Mouse (Mus musculus) myocyte (in vitro differentiated cells): ENCODE data around the gene Rbl2. TPM values are rescaled to one million over a fixed set of nuclear protein-coding genes. Genes with fewer than 3 reads are reported as not detected.

Experiments used
- H3K27me3 ChIP-seq: one replicate; pipeline ENCODE4 v1.6.1; 2011; ENCODE audit not compliant: control insufficient read depth, insufficient read depth, insufficient read length
- H3K36me3 ChIP-seq: one replicate; pipeline ENCODE4 v1.6.1; 2011; ENCODE audit not compliant: control insufficient read depth, insufficient read depth
- H3K4me2 ChIP-seq: one replicate; pipeline ENCODE4 v1.6.1; 2011; ENCODE audit warnings: low read depth, control low read depth
- H3K4me3 ChIP-seq: one replicate; pipeline ENCODE4 v1.5.1; 2011; ENCODE audit warnings: mild to moderate bottlenecking, control low read depth, moderate library complexity
- H3K79me2 ChIP-seq: one replicate; pipeline ENCODE4 v1.6.1; 2011; ENCODE audit not compliant: control insufficient read depth, insufficient read depth
- H3ac ChIP-seq: one replicate; pipeline ENCODE4 v1.6.1; 2011; ENCODE audit not compliant: control insufficient read depth, insufficient read length
- CEBPB ChIP-seq: IDR thresholded peaks from 2 replicates; pipeline ENCODE4 v1.6.1; 2011; ENCODE audit warnings: mild to moderate bottlenecking, moderate library complexity; ENCODE audit not compliant: poor library complexity, insufficient read depth, severe bottlenecking
- E2F4 ChIP-seq: IDR thresholded peaks from one replicate; pipeline ENCODE4 v1.6.1; 2011; ENCODE audit warnings: mild to moderate bottlenecking, control low read depth, moderate library complexity; ENCODE audit not compliant: insufficient read depth
- MAX ChIP-seq: IDR thresholded peaks from one replicate; pipeline ENCODE4 v1.6.1; 2011; ENCODE audit warnings: low read depth, mild to moderate bottlenecking, control low read depth
- MYOD1 ChIP-seq, 3 experiments: IDR thresholded peaks; one replicate each; pipeline ENCODE4 v1.6.1; 2011; ENCODE audit warnings: control low read depth in 2 of 3, low read depth in 2 of 3, mild to moderate bottlenecking in 2 of 3, moderate library complexity in 1 of 3; ENCODE audit not compliant: insufficient read length in 2 of 3, control insufficient read depth in 1 of 3
- MYOG ChIP-seq, 3 experiments: IDR thresholded peaks; one replicate each; pipeline ENCODE4 v1.6.1; 2011; ENCODE audit warnings: control low read depth in 2 of 3, low read depth in 2 of 3, mild to moderate bottlenecking in 2 of 3; ENCODE audit not compliant: insufficient read length in 2 of 3, control insufficient read depth in 1 of 3, insufficient read depth in 1 of 3
- POLR2A ChIP-seq: IDR thresholded peaks from one replicate; pipeline ENCODE4 v1.6.1; 2011; ENCODE audit warnings: low read depth, mild to moderate bottlenecking, control low read depth, moderate library complexity; ENCODE audit not compliant: insufficient read length
- POLR2AphosphoS2 ChIP-seq: IDR thresholded peaks from one replicate; pipeline ENCODE4 v1.6.1; 2011; ENCODE audit warnings: low read depth, control low read depth; ENCODE audit not compliant: insufficient read length
- REST ChIP-seq: IDR thresholded peaks from one replicate; pipeline ENCODE4 v1.6.1; 2011; ENCODE audit warnings: mild to moderate bottlenecking, control low read depth, moderate library complexity; ENCODE audit not compliant: insufficient read depth, insufficient read length
- SRF ChIP-seq: IDR thresholded peaks from one replicate; pipeline ENCODE4 v1.6.1; 2011; ENCODE audit warnings: low read depth; ENCODE audit not compliant: control insufficient read depth, insufficient read length
- TCF12 ChIP-seq: IDR thresholded peaks from one replicate; pipeline ENCODE4 v1.6.1; 2011; ENCODE audit warnings: mild to moderate bottlenecking, control low read depth; ENCODE audit not compliant: poor library complexity, insufficient read depth, severe bottlenecking
- TCF3 ChIP-seq: IDR thresholded peaks from one replicate; pipeline ENCODE4 v1.6.1; 2011; ENCODE audit warnings: low read depth, control low read depth; ENCODE audit not compliant: insufficient read length
- USF1 ChIP-seq: IDR thresholded peaks from one replicate; pipeline ENCODE4 v1.6.1; 2011; ENCODE audit warnings: low read depth, mild to moderate bottlenecking, control low read depth, moderate library complexity
- polyA plus RNA-seq: library from polyadenylated mRNA; unstranded; fragments of >200 nt; fragmentation: generic; extraction: Trizol; gene quantifications from one replicate; pipeline ENCODE4 v1.2.1, GENCODE M21; 2012; ENCODE audit warnings: missing spikeins

Rbl2 gene
- polyA plus RNA-seq, 1 experiment: 7.6 TPM

DNA sequence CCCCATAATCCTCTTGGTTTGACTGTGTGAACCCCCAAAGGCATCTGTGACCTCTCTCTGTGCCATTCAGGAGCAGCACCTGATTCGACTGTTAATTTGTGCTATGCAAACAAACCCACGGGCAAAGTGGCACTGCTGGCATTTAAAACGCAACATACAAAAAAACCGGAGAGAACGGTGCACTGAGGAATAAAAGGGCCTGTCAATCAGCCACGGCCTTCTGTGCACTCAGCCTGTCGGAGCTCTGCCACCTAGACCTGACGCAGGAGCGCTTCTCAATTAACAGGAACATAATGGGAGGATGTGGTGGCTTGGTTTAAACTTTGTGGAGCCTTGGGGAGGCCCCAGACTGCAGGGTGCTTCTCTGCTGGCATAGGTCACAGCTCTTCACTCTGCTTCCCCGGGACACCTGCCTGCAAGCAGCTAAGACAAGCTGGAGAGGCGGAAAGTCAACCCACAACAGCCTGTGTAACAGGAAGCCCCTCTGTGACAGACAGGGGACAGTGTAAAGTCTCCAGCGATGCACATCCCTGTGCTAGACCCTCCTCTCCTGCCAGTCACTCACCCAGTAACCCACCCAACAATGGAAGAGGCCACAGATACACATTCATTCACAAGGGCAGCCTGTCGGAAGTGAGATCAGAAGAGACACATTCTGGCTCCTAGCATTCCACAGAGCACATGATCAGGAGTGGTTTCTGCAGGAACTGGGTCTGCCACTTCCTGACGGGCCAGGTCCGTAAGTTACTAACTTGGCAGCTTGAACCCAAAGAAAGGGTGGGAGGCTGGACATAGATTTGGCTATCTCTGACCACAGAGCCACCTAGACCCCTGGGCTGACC, 90.3 kb downstream of the Rbl2 start:
- no peak overlapping the region for H3ac ChIP-seq
- no peaks in the 10 kb centered on the region for H3K27me3 ChIP-seq
- no peak overlapping the region for H3K4me2 ChIP-seq
- TF ChIP-seq MYOD1 (IDR thresholded peaks at IDR 0.05; ENCODE audit: control insufficient read depth in 1 of 3, insufficient read length in 2 of 3, low read depth in 2 of 3): no peak
- no peak for TF ChIP-seq POLR2AphosphoS2
- no peaks in the 10 kb centered on the region for H3K79me2 ChIP-seq
- H3K36me3 ChIP-seq: no peaks in the 10 kb centered on the region
- no peak overlapping the region for H3K4me3 ChIP-seq

DNA sequence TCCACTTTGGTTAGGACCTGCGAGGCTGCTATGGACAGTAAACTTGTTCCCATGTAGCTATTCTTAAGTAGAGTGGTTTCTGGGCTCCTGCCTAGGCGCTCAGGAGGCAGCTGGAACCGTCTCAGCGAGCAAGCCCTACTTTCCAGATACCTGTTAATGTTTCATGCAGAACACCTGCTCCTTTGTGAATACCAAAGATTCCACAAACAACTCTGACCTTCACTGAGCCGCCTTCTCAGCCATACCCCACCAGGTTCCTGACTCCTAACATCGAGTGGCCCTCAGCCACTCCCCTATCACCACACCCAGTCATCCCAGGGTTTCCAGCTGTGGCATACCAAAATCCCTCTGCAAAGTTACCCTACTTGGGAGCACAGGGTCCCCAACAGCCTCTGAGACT, 100.3 kb downstream of the Rbl2 start:
- no peak overlapping the region for H3K4me3 ChIP-seq

DNA sequence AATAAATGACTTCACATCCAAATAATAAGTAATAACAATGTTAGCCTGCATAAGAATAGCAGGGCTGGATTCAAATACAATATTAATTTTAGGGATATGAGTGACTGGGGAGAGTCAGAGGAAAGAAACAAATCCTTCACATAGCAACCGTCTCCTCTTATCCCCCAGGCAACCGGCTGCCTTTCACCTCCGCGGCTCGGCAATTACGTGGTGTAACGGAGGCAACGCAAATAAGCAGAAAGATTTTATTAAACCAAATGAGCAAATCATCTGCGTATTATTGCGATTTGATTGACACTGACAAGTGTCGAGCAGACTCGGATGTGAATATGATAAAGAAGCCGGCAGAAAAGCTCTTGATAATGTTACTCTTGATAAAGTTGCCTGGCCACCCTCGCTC, 101.1 kb downstream of the Rbl2 start:
- H3K79me2 ChIP-seq: no peaks in the 10 kb centered on the region
- no peak overlapping the region for H3K4me3 ChIP-seq
- TF ChIP-seq E2F4 (no peak), CEBPB (no peak), REST (no peak), MAX (no peak), MYOD1 (IDR thresholded peaks at IDR 0.05; ENCODE audit: control insufficient read depth in 1 of 3, insufficient read length in 2 of 3, low read depth in 2 of 3) (no peak), USF1 (no peak), SRF (no peak), TCF12 (no peak), TCF3 (no peak), MYOG (IDR thresholded peaks at IDR 0.05; ENCODE audit: control insufficient read depth in 1 of 3, insufficient read depth in 1 of 3, insufficient read length in 2 of 3, low read depth in 2 of 3) (no peak), POLR2AphosphoS2 (no peak), POLR2A (no peak)
- H3K27me3 ChIP-seq: no peaks in the 10 kb centered on the region
- no peak overlapping the region for H3ac ChIP-seq
- H3K36me3 ChIP-seq: no peaks in the 10 kb centered on the region
- H3K4me2 ChIP-seq: no peak overlapping the region

More for the DNA sequence above, 100.3 kb downstream of the Rbl2 start:
- no peak for TF ChIP-seq MYOG (IDR thresholded peaks at IDR 0.05; ENCODE audit: control insufficient read depth in 1 of 3, insufficient read depth in 1 of 3, insufficient read length in 2 of 3, low read depth in 2 of 3)
- Histone ChIP-seq H3K27me3 (no peaks in the 10 kb centered on the region), H3K79me2 (no peaks in the 10 kb centered on the region), H3ac (no peak overlapping the region), H3K36me3 (no peaks in the 10 kb centered on the region), H3K4me2 (no peak overlapping the region)

DNA sequence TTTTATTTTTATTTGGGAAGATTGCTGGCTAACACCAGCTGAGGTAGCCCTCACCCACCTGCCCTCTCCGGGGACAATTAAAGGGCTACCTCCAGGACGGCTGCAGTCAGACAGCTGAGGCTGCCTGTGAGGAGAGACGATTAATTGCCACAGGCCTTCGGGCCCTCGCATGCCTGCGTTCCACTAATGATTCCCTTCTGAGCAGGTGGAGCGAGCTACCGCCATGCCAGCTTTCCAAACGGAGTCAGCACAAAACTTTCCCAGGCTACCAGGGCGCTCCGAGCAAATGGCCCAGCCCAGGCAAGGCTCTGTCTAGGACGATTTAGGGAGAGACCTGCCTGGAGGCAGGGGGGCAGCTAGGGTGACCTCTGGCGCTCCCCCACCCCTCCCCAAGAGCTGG, 101.7 kb downstream of the Rbl2 start:
- H3K27me3 ChIP-seq: no peaks in the 10 kb centered on the region
- H3K4me2 ChIP-seq: no peak overlapping the region
- H3ac ChIP-seq: no peak overlapping the region

More for the DNA sequence above, 101.7 kb downstream of the Rbl2 start:
- no peaks in the 10 kb centered on the region for H3K79me2 ChIP-seq
- no peak overlapping the region for H3K4me3 ChIP-seq
- TF ChIP-seq MYOG (IDR thresholded peaks at IDR 0.05; ENCODE audit: control insufficient read depth in 1 of 3, insufficient read depth in 1 of 3, insufficient read length in 2 of 3, low read depth in 2 of 3) (no peak), TCF3 (no peak), REST (no peak), MAX (no peak), CEBPB (no peak), USF1 (no peak), E2F4 (no peak), TCF12 (no peak), MYOD1 (IDR thresholded peaks at IDR 0.05; ENCODE audit: control insufficient read depth in 1 of 3, insufficient read length in 2 of 3, low read depth in 2 of 3) (no peak), SRF (no peak), POLR2A (no peak)
- no peaks in the 10 kb centered on the region for H3K36me3 ChIP-seq

Other genes with a start within 250 kb of the Rbl2 start
- 29.6 TPM for gene Chd9, start 241.7 kb upstream of the Rbl2 start, polyA plus RNA-seq
- gene Aktip, start 129.9 kb downstream of the Rbl2 start, polyA plus RNA-seq: 25.5 TPM
- gene Rpgrip1l, start 243.2 kb downstream of the Rbl2 start, polyA plus RNA-seq: 2.1 TPM
- 74.1 TPM for gene Fto, start 243.5 kb downstream of the Rbl2 start, polyA plus RNA-seq